Mouse (Mus musculus): ENCODE results near the gene Gm17124. TPM values are rescaled to one million over a fixed set of nuclear protein-coding genes. Genes with fewer than 3 reads are reported as not detected.
"Not testable (repeated sequence)": the region's sequence is repeated elsewhere in the genome, so short reads cannot be mapped to it uniquely, and the experiment has no call there.

Gm17124 gene
- polyA plus RNA-seq (2016; fragmentation: Nextera tagmentation; extraction: Ambion mirVana): not detected in 2 replicates

DNA sequence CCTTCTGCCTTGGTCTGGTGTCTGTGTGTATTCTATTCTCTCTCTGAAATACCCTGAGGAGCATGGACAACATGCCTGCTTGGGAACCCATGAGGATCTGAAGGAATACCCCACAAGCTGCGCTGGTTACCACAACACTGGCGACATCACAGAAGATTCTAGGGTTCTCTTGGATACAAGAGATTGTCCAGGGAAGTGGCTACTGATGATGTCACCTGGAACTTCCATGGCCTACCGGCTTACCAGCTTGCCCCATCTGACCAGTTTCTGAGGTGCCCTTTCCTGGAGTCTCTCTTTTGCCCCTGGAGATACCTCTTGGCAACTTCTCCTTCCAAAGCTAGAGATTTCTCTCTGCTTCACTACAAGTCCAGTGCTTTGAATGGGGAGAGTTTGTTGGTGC, at the start of gene Gm17124:
Gene Gm17124 (minus strand): TSS at position 101 of the 400 bp plus-strand sequence.
- H3K36me3 ChIP-seq; H3K27ac ChIP-seq; H3K4me1 ChIP-seq; DNase-seq (ENCODE audit: low spot score); H3K9me3 ChIP-seq; H3K4me3 ChIP-seq; H3K27me3 ChIP-seq (ENCODE audit: insufficient read depth, poor library complexity, severe bottlenecking): not testable (repeated sequence)
- no CpG with 5 or more reads among the region's 3 CpGs for WGBS

GRCm38 (mm10) chr14:42641817-42642216, 42.1 kb upstream of the Gm17124 start, which contains the start of gene Gm3633:
Gm3633 (minus strand) TSS chr14:42641917.
- H3K27ac ChIP-seq; H3K36me3 ChIP-seq; DNase-seq (ENCODE audit: low spot score); H3K27me3 ChIP-seq (ENCODE audit: insufficient read depth, poor library complexity, severe bottlenecking); H3K9me3 ChIP-seq; H3K4me1 ChIP-seq; H3K4me3 ChIP-seq: not testable (repeated sequence)
- 88% methylated on average over 1 of the region's 2 CpGs for WGBS

Small RNA genes within 50 kb of the gene (microRNA-seq; reads per million reads assigned to microRNA genes)
- gene Gm23620 (not detected), gene Gm25228 (not detected)

Other genes starting within 250 kb of the Gm17124 start
- not detected in 2 replicates for gene Gm8005, start 160.2 kb downstream of the Gm17124 start, polyA plus RNA-seq (2016; fragmentation: Nextera tagmentation; extraction: Ambion mirVana)
- gene Gm8011, start 136.0 kb downstream of the Gm17124 start, polyA plus RNA-seq (2016; fragmentation: Nextera tagmentation; extraction: Ambion mirVana): not detected in 2 replicates
- not detected in 2 replicates for gene Gm8020, start 97.5 kb downstream of the Gm17124 start, polyA plus RNA-seq (2016; fragmentation: Nextera tagmentation; extraction: Ambion mirVana)
- not detected in 2 replicates for gene Gm8024, start 75.6 kb downstream of the Gm17124 start, polyA plus RNA-seq (2016; fragmentation: Nextera tagmentation; extraction: Ambion mirVana)
- gene Gm3633, start 42.0 kb upstream of the Gm17124 start, polyA plus RNA-seq (2016; fragmentation: Nextera tagmentation; extraction: Ambion mirVana): not detected in 2 replicates
- not detected in 2 replicates for gene Gm10378, start 56.1 kb upstream of the Gm17124 start, polyA plus RNA-seq (2016; fragmentation: Nextera tagmentation; extraction: Ambion mirVana)
- gene Gm3015, start 168.9 kb upstream of the Gm17124 start, polyA plus RNA-seq (2016; fragmentation: Nextera tagmentation; extraction: Ambion mirVana): not detected in 2 replicates
- not detected in 2 replicates for gene Gm10377, start 198.1 kb upstream of the Gm17124 start, polyA plus RNA-seq (2016; fragmentation: Nextera tagmentation; extraction: Ambion mirVana)

Measured in heart, embryonic 10.5 days (tissue).